Mouse (Mus musculus) neural tube, embryonic 12.5 days (tissue): ENCODE results near the gene Tmtc4. TPM values are rescaled to one million over a fixed set of nuclear protein-coding genes. Genes with fewer than 3 reads are reported as not detected.

Experiments
- ATAC-seq: fragments of 200-750 bp; cut with Nextera tagmentation; 2 replicates; pipeline ENCODE4 v1.8.0; 2017; ENCODE audit warnings: low read depth, mild to moderate bottlenecking, moderate TSS enrichment, moderate library complexity; ENCODE audit not compliant: low FRiP score
- H3K27ac ChIP-seq: fragments of 300-500 bp; sonication (generic); 2 replicates; pipeline ENCODE4 v1.5.1; 2016
- H3K27me3 ChIP-seq: fragments of 300-500 bp; sonication (generic); replicated peaks from 2 replicates; pipeline ENCODE4 v1.6.1; 2016; ENCODE audit warnings: mild to moderate bottlenecking
- H3K36me3 ChIP-seq: fragments of 300-500 bp; sonication (generic); 2 replicates; pipeline ENCODE4 v1.6.1; 2016; ENCODE audit warnings: mild to moderate bottlenecking
- H3K4me1 ChIP-seq: fragments of 300-500 bp; sonication (generic); 2 replicates; pipeline ENCODE4 v1.6.1; 2016
- H3K4me2 ChIP-seq: fragments of 300-500 bp; sonication (generic); replicated peaks from 2 replicates; pipeline ENCODE4 v1.6.1; 2016; ENCODE audit warnings: mild to moderate bottlenecking
- H3K4me3 ChIP-seq: fragments of 300-500 bp; sonication (generic); 2 replicates; pipeline ENCODE4 v1.5.1; 2016
- H3K9ac ChIP-seq: fragments of 300-500 bp; sonication (generic); 2 replicates; pipeline ENCODE4 v1.6.1; 2016; ENCODE audit warnings: mild to moderate bottlenecking
- H3K9me3 ChIP-seq: fragments of 300-500 bp; sonication (generic); 2 replicates; pipeline ENCODE4 v1.6.1; 2016; ENCODE audit warnings: mild to moderate bottlenecking
- WGBS: fragments of 180-500 bp; shearing (Covaris S2); methylation state at CpG from one replicate; pipeline ENCODE4 v1.1.7; 2016; 5-methylcytosine and 5-hydroxymethylcytosine counted together
- polyA plus RNA-seq: library from polyadenylated mRNA; unstranded; fragments of >200 nt; fragmentation: Nextera tagmentation; extraction: Ambion mirVana; gene quantifications from 2 replicates; pipeline ENCODE4 v1.2.1, GENCODE M21; 2016

Tmtc4 gene
- polyA plus RNA-seq, 1 experiment from 2014 or later: 58.7 TPM

GRCm38 (mm10) chr14:122888480-122888872 is 95.4 kb downstream of the Tmtc4 start:
- Histone ChIP-seq H3K4me1 (peaks cover 7% of the 10 kb centered on the region), H3K4me2 (no peak overlapping the region), H3K36me3 (peaks cover 5% of the 10 kb centered on the region; the same call in 1 of the 2 replicates), H3K27ac (no peak overlapping the region), H3K9ac (no peak overlapping the region), H3K9me3 (no peaks in the 10 kb centered on the region), H3K27me3 (no peaks in the 10 kb centered on the region), H3K4me3 (no peak overlapping the region)
- WGBS: 95% methylated on average over 1 of the region's 1 CpGs
- ATAC-seq: no peak

- Histone ChIP-seq H3K27me3 (no peaks in the 10 kb centered on the region), H3K4me1 (peaks cover 13% of the 10 kb centered on the region), H3K9ac (no peak overlapping the region), H3K4me3 (no peak overlapping the region), H3K9me3 (no peaks in the 10 kb centered on the region), H3K27ac (no peak overlapping the region), H3K36me3 (peaks cover 5% of the 10 kb centered on the region; the same call in 1 of the 2 replicates), H3K4me2 (no peak overlapping the region)
- ATAC-seq: no peak
- WGBS: 89% methylated on average over 3 of the region's 3 CpGs
Measured at GRCm38 (mm10) chr14:122887702-122888479, 95.9 kb downstream of the Tmtc4 start.

DNA sequence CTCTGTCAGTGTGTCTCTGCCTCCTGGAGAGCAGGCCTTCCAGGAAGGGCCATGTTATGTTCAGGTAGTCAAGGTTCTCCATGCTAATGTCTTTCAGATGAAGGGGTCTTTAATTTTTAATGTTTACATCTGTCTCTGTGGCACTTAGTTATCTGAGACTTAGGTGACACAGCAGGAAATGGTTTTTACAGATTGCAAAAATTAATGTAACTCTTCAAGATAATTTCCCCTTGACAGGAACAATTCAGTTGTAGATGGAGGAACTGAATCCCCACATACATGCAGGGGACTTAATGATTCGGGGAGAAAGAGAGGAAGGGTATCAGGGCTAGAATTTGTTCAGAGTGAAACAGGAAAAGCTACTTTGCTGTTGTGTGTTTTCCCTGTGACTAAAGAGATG is 96.6 kb downstream of the Tmtc4 start:
- Histone ChIP-seq H3K4me1 (peaks cover 18% of the 10 kb centered on the region), H3K27ac (no peak overlapping the region), H3K9ac (no peak overlapping the region), H3K27me3 (no peaks in the 10 kb centered on the region), H3K4me2 (no peak overlapping the region), H3K36me3 (peaks cover 5% of the 10 kb centered on the region; the same call in 1 of the 2 replicates), H3K9me3 (no peaks in the 10 kb centered on the region), H3K4me3 (no peak overlapping the region)
- 92% methylated on average over 1 of the region's 1 CpGs for WGBS
- no peak for ATAC-seq

DNA sequence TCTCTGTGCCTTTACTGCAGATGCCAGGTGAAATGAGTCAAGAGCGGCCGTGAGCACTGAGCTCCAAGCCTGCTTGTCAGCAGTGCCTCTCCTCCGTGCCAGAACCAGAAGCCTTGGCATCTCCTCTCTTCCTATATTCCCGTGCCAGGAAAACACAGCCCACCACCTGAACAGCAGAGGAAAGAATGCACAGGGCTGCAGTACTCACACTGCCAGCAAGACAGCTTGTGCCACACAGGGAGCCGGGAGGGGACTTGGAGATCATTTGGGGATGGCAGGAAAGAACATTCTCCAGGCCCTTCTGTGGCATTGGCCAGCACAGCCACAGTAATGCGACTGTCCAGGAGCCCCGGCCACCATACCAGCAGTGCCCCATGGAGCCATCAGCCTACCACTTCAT is 97.9 kb downstream of the Tmtc4 start:
- no peak overlapping the region for H3K9ac ChIP-seq
- WGBS: 92% methylated on average over 7 of the region's 7 CpGs

GRCm38 (mm10) chr14:122883821-122884584 is 99.8 kb downstream of the Tmtc4 start:
- Histone ChIP-seq H3K27me3 (no peaks in the 10 kb centered on the region), H3K36me3 (no peaks in the 10 kb centered on the region), H3K9ac (no peak overlapping the region), H3K4me1 (peaks cover 28% of the 10 kb centered on the region), H3K4me3 (no peak overlapping the region), H3K27ac (no peak overlapping the region), H3K4me2 (no peak overlapping the region), H3K9me3 (no peaks in the 10 kb centered on the region)
- 54% methylated on average over 10 of the region's 10 CpGs for WGBS
- peak; percentile 38; the same call in 1 of the 2 replicates for ATAC-seq

More for the DNA sequence above, 97.9 kb downstream of the Tmtc4 start:
- no peak overlapping the region for H3K4me2 ChIP-seq
- H3K27me3 ChIP-seq: no peaks in the 10 kb centered on the region
- H3K36me3 ChIP-seq: no peaks in the 10 kb centered on the region
- ATAC-seq: no peak
- no peaks in the 10 kb centered on the region for H3K9me3 ChIP-seq
- H3K4me3 ChIP-seq: no peak overlapping the region
- peaks cover 28% of the 10 kb centered on the region for H3K4me1 ChIP-seq
- H3K27ac ChIP-seq: no peak overlapping the region

GRCm38 (mm10) chr14:122883410-122883806 is 100.4 kb downstream of the Tmtc4 start:
- WGBS: 57% methylated on average over 4 of the region's 4 CpGs

DNA sequence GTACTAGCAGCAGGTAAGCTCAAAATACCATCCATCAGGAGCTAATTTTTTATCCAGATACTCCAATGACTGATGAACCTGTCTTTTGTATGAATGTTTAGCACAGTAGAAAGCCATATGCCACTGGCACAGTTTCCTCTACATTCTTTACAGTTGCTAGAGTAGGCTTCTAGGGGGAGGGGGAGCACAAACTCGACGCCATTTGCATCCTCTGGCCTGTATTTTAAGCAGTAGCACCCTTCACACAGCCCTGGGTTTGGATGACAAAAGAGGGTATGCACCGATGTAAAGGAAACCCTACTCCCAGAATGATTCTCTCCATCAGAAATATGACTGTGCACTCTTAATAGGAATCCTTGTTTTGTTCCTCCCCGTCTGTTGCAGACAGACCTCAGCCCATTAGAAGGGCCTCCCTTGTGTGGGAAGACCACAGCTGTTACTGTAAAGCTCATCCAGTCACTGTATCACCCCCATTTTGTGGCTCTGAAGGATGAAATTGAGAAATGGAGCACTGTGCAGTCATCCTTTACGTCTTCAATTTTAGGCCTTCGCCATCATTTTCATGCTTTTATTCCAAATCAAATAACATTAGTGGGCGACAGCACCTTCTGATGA is 100.9 kb downstream of the Tmtc4 start:
- H3K4me3 ChIP-seq: no peak overlapping the region

More at GRCm38 (mm10) chr14:122883410-122883806, 100.4 kb downstream of the Tmtc4 start:
- Histone ChIP-seq H3K4me2 (no peak overlapping the region), H3K4me3 (no peak overlapping the region), H3K27me3 (no peaks in the 10 kb centered on the region; the same call in 1 of the 2 replicates), H3K9me3 (no peaks in the 10 kb centered on the region), H3K4me1 (peaks cover 28% of the 10 kb centered on the region), H3K9ac (no peak overlapping the region), H3K27ac (no peak overlapping the region), H3K36me3 (no peaks in the 10 kb centered on the region)
- ATAC-seq: peak; percentile 4; the same call in 1 of the 2 replicates

DNA sequence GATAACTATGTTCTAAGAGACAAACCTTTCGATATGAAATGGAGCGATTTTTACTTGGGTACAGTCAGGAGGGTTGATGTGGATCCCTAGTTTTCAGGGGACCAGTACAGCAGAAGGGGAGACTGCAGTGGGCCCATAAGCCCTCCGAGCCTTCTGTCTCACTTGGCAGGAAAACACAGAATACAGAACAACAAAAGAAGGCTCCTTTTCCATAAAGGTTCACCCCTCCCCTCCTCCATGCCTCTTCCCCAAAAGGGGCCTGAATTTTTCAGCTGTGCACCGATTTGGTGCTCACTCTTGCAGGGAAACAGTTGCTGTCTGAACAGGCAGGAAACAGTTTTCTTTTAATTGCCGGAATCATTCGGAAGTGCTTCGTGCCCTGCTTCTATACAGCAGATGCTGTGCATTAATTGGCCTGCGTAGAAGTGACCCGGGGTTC is 101.6 kb downstream of the Tmtc4 start:
- no peak overlapping the region for H3K4me2 ChIP-seq
- peak; percentile 35; the same call in 1 of the 2 replicates for ATAC-seq
- H3K36me3 ChIP-seq: no peaks in the 10 kb centered on the region
- peaks cover 28% of the 10 kb centered on the region for H3K4me1 ChIP-seq
- no peaks in the 10 kb centered on the region for H3K9me3 ChIP-seq
- H3K9ac ChIP-seq: no peak overlapping the region
- no peak overlapping the region; the same call in 1 of the 2 replicates for H3K27ac ChIP-seq
- no peak overlapping the region for H3K4me3 ChIP-seq
- no peaks in the 10 kb centered on the region; the same call in 1 of the 2 replicates for H3K27me3 ChIP-seq
- 45% methylated on average over 9 of the region's 9 CpGs for WGBS

More for the DNA sequence above, 100.9 kb downstream of the Tmtc4 start:
- no peaks in the 10 kb centered on the region for H3K36me3 ChIP-seq
- no peak overlapping the region for H3K27ac ChIP-seq
- peak; percentile 55 for ATAC-seq
- H3K9ac ChIP-seq: no peak overlapping the region
- H3K4me1 ChIP-seq: peaks cover 28% of the 10 kb centered on the region
- no peaks in the 10 kb centered on the region for H3K9me3 ChIP-seq
- H3K4me2 ChIP-seq: no peak overlapping the region
- 53% methylated on average over 7 of the region's 7 CpGs for WGBS
- H3K27me3 ChIP-seq: no peaks in the 10 kb centered on the region; the same call in 1 of the 2 replicates

GRCm38 (mm10) chr14:122881699-122882098 is 102.1 kb downstream of the Tmtc4 start:
- 64% methylated on average over 2 of the region's 2 CpGs for WGBS

DNA sequence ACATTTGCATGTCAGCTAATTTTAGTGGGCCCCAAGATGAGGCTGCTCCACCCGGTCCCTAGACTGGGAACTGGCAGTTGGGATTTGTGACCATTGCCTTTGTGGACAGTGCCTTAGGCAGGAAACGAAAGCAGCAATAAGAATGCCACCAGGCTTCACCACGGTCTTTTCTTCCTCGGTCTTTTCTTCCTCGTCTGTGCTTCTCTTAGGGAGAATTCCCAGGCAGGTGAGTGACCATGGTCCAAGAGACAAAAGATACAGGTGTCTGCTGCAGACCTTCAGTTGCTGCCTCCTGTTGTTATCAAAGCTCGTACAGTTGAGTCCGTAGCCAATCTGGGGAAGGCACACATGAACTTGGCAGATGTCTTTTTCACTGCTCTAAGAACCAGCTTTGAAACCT is 103.5 kb downstream of the Tmtc4 start:
- no peak for ATAC-seq
- H3K9ac ChIP-seq: no peak overlapping the region
- H3K27me3 ChIP-seq: peaks cover 4% of the 10 kb centered on the region; the same call in 1 of the 2 replicates
- H3K4me3 ChIP-seq: no peak overlapping the region
- no peaks in the 10 kb centered on the region for H3K36me3 ChIP-seq
- H3K4me2 ChIP-seq: no peak overlapping the region
- peaks cover 34% of the 10 kb centered on the region for H3K4me1 ChIP-seq
- WGBS: 53% methylated on average over 7 of the region's 7 CpGs
- no peaks in the 10 kb centered on the region for H3K9me3 ChIP-seq
- H3K27ac ChIP-seq: no peak overlapping the region

More at GRCm38 (mm10) chr14:122881699-122882098, 102.1 kb downstream of the Tmtc4 start:
- Histone ChIP-seq H3K4me2 (no peak overlapping the region), H3K36me3 (no peaks in the 10 kb centered on the region), H3K9me3 (no peaks in the 10 kb centered on the region), H3K9ac (no peak overlapping the region), H3K4me1 (peaks cover 28% of the 10 kb centered on the region), H3K4me3 (no peak overlapping the region), H3K27me3 (peaks cover 4% of the 10 kb centered on the region; the same call in 1 of the 2 replicates), H3K27ac (no peak overlapping the region)
- peak; percentile 4; the same call in 1 of the 2 replicates for ATAC-seq

GRCm38 (mm10) chr14:122877787-122878186 is 106.0 kb downstream of the Tmtc4 start:
- Histone ChIP-seq H3K9ac (no peak overlapping the region), H3K36me3 (no peaks in the 10 kb centered on the region), H3K4me1 (peaks cover 23% of the 10 kb centered on the region), H3K4me2 (no peak overlapping the region), H3K4me3 (no peak overlapping the region), H3K9me3 (no peaks in the 10 kb centered on the region), H3K27ac (no peak overlapping the region), H3K27me3 (peaks cover 4% of the 10 kb centered on the region; the same call in 1 of the 2 replicates)
- no peak for ATAC-seq
- WGBS: 87% methylated on average over 3 of the region's 3 CpGs

- Histone ChIP-seq H3K4me2 (no peak overlapping the region), H3K9ac (no peak overlapping the region), H3K27me3 (peaks cover 4% of the 10 kb centered on the region; the same call in 1 of the 2 replicates), H3K36me3 (no peaks in the 10 kb centered on the region), H3K4me3 (no peak overlapping the region), H3K4me1 (peaks cover 19% of the 10 kb centered on the region), H3K9me3 (no peaks in the 10 kb centered on the region), H3K27ac (no peak overlapping the region)
- ATAC-seq: no peak
- WGBS: 70% methylated on average over 7 of the region's 7 CpGs
Measured at GRCm38 (mm10) chr14:122876723-122877122, 107.1 kb downstream of the Tmtc4 start.
